Mouse (Mus musculus) T-helper 2 cell (primary cell): Measurements from ENCODE around the gene Dscam.

Experiments used
- in situ Hi-C: fragments of 300-600 bp; cut with MboI, MseI; formaldehyde crosslinking; loops from one replicate; pipeline ENCODE4 v1.15.1; 2025; ENCODE audit warnings: high pct_unique_total_duplicates

Gene Dscam

DNA sequence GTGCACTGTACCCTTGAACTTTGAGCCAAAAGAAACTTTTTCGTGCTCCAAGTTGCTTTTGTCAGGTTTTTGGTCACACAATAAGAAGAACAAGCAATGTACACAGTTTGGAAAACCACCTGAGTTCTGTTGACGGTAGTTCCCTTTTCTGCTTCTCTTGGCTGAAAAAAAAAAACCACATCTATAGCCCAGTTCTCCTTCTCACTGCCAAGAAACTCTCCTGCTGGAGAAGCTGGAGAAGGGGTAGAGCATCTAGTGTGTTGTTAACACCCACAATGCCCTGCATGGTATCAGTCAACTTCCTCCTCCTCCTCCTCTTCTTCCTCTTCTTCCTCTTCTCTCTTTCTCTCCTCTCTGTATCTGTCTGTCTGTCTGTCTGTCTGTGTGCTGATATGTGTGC, 65.3 kb downstream of the Dscam start:
- in situ Hi-C loops = no loop called here

- in situ Hi-C loops = no loop called here
These were observed 67.5 kb downstream of the Dscam start for GRCm38 (mm10) chr16:97103046-97103445.

GRCm38 (mm10) chr16:97100091-97100490, 70.5 kb downstream of the Dscam start:
- in situ Hi-C loops = no loop called here

DNA sequence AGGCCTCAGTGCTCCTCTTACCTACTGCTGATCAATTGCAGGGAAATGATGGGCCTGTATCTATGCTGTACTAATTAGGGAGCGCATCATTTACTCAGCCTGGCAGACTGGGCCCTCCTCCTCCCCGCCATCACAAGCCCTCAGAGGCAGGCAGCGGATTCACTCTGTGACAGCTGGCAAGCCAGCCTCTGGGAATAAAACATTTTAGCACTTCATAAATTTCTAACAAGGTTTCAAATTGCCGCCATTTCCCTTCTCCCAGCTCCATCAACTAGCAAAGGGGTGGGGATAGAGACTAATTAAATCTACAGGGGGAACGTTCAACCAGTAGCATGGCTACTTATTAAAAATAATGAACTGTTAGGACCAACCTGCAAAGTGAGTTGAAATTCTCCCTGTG, 72.0 kb downstream of the Dscam start:
- in situ Hi-C loops = no loop called here

DNA sequence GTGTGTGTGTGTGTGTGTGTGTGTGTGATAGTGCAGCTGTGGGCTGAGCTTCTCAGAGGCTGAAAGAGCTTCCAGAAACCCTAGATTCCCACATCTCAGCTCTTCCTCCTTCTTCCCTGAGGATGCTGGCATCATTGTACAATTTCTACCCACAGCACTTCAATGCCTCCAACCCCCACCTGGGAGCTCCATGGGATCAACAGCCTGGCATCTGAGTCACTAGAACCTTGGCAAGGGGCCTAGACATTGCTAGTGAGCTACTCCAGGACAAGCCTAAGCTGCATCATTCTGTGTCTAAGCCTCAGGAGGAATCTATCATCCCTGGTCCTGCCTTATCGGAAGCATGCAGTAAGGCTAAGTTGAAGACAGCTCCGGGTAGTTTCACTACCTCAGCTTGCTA, 73.8 kb downstream of the Dscam start:
- in situ Hi-C loops = no loop called here

DNA sequence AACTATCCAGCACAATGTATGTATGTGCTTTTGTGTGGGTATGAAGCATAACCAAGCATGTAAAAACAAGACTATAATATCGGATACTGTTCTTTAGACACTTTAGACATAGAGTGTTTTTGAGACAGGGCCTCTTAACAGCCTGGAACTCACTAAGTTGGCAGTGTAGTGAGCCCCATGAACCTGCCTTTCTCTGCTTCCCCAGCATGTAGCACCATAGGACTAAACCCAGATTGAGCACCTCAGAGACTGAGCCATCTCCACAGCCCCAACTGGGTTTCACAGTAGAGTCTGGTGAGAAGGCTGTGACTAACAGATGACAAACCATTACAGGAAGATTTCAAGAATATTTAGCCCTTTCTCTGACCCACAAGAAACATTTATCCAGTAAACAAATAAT, 75.1 kb downstream of the Dscam start:
- in situ Hi-C loops = no loop called here

- in situ Hi-C loops = no loop called here
These were observed 81.2 kb downstream of the Dscam start for GRCm38 (mm10) chr16:97089339-97089738.

GRCm38 (mm10) chr16:97083694-97084093, 86.9 kb downstream of the Dscam start:
- in situ Hi-C loops = no loop called here

DNA sequence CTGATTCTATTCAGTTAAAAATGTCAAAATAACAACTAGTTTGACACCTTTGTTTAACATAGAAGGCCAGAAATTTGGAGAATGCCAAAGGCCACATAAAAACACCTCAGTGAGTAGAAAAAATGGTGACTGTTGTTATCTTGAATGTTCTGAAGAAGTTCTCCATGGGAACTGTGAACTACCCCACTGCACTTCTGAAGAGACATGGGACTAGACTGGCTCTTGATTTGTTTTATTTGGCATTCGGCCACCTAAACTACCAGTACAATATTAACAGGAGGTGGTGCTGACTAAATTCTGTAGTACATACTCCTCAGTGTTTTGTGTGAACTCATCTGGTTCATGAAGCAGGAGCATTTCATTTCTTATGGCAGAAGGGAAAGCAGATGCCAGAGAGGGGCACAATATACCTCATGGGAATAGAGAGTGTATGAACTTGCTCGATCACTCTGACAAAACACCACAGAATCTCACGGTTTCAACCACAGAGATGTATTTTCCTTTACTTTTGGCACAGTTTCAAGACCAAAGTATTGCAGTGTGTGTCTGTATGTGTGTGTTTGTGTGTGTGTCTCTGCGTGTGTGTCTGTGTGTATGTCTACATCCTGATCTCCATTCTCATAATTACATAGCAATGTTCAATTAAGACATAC, 94.5 kb downstream of the Dscam start:
- in situ Hi-C loops = no loop called here

DNA sequence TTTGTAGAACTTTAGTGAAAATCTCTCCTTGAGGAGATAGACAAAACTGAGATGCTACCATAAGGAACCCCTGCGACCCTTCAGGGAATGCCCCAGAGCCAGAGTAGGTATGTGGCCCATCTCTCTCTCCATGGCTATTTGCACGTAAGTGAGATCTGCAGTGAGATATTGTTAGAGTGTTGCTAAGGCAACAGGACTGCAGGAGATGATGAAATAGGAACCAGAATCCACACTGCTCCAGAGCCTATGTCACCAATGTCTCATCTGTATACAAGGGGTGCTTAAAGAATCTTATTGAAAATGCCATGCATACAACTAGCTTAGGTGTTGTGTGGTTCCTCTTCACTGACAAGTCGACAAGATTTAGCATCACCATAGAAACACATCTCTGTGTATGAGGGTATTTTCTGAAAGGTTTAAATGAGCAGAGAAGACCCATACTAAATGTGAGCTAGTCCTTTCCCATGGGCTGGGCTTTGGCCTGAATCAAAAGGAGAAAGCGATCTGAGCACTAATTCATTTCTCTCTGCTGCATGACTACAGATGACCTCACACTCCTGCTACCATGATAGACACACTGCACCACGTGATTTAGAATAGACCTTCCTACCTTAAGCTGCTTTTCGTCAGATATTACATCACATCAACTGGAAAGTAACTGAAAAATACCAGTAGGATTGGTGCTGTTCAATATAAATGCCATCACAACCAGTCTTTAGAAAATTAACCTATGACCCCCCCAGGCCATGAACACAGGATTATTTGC, 95.2 kb downstream of the Dscam start:
- in situ Hi-C loops = no loop called here

GRCm38 (mm10) chr16:97073847-97074246, 96.7 kb downstream of the Dscam start:
- in situ Hi-C loops = no loop called here

GRCm38 (mm10) chr16:97072624-97073023, 97.9 kb downstream of the Dscam start:
- in situ Hi-C loops = no loop called here

- in situ Hi-C loops = no loop called here
These were observed 103.7 kb downstream of the Dscam start for GRCm38 (mm10) chr16:97066856-97067255.

GRCm38 (mm10) chr16:97062207-97062606, 108.3 kb downstream of the Dscam start:
- in situ Hi-C loops = no loop called here

- in situ Hi-C loops = no loop called here
These were observed 109.2 kb downstream of the Dscam start for GRCm38 (mm10) chr16:97061390-97061789.

GRCm38 (mm10) chr16:97060736-97061135, 109.8 kb downstream of the Dscam start:
- in situ Hi-C loops = no loop called here

DNA sequence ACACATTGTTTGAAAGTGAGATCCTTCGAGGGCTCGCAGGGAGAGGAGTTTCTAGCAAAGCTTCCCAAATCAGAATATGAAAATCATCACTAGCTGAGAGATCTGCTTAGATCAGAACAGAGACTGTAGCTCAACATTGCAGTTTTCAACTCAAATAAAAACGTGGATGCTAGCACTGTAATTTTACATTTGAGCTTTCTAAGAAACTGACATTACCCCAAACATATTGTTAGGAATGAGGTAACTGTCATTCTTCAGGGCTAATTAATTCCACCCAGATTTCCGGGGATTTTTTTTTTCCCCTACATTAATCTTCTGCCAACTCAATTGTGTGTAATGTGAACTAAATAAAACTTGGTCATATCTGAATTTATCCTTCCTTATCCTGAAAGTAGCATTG, 110.3 kb downstream of the Dscam start:
- in situ Hi-C loops = no loop called here

DNA sequence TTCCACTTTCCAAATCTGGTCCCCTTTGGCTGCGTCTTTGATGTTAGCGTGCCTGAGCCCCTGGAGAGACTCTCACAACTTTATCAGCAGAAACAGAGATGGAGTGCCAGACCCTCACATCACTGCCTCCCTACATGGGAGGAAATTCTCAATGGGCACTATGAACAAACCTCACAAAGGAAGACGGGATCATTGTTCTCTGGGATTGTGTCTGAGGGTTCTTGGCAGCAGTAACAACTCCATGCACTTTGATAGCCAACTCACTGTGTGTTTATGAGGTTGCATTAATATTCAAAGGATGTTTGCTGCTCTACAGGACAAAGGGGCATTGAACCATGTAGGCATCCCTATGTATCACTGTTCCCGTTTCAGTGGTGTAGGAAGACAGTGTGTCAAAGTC, 135.3 kb downstream of the Dscam start:
- in situ Hi-C loops = no loop called here

DNA sequence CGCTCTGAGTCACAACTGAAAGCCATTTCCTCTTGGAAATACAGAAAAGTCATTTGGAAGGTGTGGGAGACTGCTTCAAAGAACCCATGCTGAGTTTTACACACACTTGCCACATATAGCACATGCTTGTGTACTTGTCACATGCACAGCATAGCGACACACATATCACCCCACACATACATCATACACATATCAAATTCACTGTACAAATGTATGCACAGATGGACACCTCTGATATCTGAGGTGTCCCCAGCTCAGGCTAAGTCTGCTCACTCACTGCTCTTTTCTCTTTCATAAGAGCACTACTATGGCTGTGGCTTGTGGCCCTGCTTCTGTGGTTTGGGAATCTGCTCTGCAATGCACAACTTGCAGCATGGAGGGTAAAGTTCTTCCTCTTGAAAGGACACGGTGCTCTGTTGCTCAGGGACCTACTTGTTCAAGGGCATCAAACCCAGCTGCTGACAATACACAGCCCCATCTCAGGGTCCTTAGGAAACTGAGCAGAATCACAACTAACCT, 137.0 kb downstream of the Dscam start:
- in situ Hi-C loops = no loop called here

- in situ Hi-C loops = no loop called here
These were observed 142.9 kb downstream of the Dscam start for GRCm38 (mm10) chr16:97027701-97028100.

GRCm38 (mm10) chr16:97026803-97027202, 143.7 kb downstream of the Dscam start:
- in situ Hi-C loops = no loop called here

DNA sequence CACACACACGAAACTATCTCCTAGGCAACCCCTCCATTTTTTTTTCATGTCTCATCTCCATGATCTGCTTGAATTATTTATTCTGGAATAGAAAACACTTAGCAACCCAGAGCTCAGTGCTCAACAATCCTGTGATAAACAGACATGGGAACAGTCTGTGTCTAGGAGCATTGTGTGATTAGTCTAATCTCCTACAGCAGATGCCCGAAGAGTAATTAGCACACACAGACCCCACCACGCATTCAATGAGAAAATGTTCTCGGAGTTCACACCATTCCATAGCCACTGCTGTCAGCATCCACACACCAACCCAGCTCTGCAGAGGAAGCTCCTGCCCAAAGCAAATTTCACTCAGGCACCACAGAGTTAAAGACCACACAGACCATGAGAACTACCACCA, 146.1 kb downstream of the Dscam start:
- in situ Hi-C loops = no loop called here

GRCm38 (mm10) chr16:97021496-97021895, 149.1 kb downstream of the Dscam start:
- in situ Hi-C loops = no loop called here
